Mouse (Mus musculus) frontal cortex, adult (tissue): ENCODE results near the gene Plxna1.
A peak's percentile ranks its signal among the peaks of the same experiment; 100 is the strongest.

Source experiments
- ATAC-seq: cut with Nextera tagmentation; 2 replicates; pipeline ENCODE4 v1.9.2; 2017; ENCODE audit warnings: mild to moderate bottlenecking, moderate library complexity, mixed read lengths; ENCODE audit not compliant: low TSS enrichment

The Plxna1 gene

DNA sequence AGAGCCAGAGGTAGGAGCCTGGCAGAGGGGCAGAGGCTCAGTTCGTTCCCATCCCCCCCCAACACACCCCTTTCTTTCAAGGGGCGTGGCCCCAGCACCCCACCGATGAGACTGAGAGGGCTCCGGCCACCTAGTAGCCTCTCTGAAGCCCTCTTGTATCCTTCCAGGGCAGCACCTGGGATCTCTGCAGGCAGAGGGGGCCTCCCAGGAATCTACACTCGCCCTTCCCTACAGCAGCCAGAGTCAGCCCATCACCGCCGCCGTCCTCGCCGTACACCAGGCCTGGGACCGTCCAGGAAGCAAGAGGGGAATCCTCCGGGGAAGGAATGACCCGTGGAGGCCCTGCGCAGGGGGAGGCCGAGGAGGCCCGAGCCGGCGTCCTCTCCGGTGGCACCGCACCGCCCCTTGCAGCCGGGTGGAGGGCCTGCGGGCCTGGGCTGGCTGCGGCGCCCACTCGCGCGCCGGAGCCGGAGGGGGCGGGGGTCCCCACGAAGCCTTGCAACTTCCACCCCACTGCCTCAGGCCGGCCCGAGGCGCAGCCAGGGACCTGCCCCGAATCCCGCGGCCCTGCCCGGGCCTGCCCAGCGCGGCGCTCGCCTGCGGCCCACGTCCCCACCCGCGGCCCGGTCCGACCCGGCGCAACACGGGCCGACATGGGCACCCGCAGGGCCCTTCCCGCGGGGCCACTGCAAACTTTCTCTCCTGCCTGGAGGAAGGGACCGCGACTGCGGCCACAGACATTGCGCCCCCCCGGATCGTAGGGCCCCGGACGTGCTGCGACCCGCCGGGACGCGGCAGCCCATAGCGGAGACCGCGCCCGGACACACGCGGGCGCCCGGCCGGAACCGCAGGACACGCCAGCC lies 771 bp downstream of the Plxna1 start:
- ATAC-seq, result peak; percentile 13; the same call in 1 of the 2 replicates

GRCm38 (mm10) chr6:89360709-89361417 lies 1.6 kb downstream of the Plxna1 start:
- ATAC-seq, result no peak

DNA sequence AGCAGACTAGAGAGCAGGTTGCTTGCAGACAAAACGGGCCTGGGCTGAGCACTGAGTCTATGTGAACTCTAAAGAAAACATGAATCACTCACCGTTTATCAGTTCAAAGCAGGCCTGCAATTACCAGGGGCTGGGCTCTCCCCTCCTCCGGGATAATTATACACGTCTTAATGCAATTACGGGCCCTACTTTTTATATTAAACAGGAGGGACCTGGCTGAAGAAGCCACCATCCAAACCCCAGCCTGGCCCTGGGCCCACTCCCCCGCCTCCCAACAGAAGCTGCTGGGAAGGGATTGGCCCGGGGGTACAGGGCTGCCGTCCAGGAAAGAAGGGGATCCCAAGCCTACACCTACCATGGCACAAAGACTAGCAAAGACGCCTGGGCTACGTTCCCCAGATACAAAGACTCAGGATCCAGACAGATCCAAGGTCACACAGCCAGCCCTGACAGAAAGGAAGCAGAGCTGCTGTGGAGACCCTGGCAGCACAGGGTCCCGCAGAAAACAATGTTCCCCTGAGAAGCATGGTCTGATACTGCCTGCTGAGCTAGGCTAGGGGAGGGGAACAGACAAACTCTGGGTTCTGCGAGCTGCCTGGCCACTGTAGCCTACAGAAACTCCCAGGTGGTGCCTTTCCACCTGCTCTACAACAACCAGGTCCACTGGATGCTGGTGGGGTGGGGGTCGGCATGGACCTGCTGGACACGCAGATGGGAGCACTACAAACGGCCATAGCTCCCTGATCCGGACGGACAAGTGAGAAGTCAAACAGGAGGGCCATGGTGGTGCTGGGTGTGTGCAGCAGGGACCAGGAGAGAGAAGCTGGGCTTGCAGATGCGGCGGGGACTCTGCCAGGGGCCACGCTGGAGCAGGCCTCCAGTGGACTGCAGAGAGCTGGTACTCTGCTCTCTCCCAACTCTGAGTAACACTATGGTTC lies 2.4 kb downstream of the Plxna1 start:
- no peak for ATAC-seq

GRCm38 (mm10) chr6:89359192-89359591 lies 3.2 kb downstream of the Plxna1 start:
- ATAC-seq, result no peak

- ATAC-seq, result peak; percentile 69
These were observed 6.8 kb downstream of the Plxna1 start for GRCm38 (mm10) chr6:89355661-89356060.

DNA sequence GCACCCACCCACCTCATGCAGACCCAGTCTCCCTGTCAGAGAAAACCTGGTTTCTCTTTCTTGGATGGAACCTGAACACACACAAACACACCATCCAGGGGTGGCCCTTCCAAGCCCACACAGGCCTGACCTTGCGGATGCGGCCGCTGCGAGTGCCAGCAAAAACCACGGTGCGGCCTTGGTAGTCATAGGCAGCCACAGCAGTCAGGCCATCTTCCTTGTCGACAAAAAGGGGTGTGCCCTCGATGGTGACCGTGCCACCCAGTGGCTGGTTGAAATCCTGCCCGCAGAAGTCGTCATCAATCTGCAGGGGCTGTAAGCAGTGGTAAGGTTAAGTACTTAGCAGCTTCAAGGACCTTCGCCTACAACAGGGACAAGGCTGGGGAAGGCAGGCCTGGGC lies 7.7 kb downstream of the Plxna1 start:
- ATAC-seq, result no peak

- ATAC-seq, result no peak
These were observed 8.3 kb downstream of the Plxna1 start for GRCm38 (mm10) chr6:89354076-89354475.

GRCm38 (mm10) chr6:89353101-89353500 lies 9.3 kb downstream of the Plxna1 start:
- ATAC-seq, result no peak

DNA sequence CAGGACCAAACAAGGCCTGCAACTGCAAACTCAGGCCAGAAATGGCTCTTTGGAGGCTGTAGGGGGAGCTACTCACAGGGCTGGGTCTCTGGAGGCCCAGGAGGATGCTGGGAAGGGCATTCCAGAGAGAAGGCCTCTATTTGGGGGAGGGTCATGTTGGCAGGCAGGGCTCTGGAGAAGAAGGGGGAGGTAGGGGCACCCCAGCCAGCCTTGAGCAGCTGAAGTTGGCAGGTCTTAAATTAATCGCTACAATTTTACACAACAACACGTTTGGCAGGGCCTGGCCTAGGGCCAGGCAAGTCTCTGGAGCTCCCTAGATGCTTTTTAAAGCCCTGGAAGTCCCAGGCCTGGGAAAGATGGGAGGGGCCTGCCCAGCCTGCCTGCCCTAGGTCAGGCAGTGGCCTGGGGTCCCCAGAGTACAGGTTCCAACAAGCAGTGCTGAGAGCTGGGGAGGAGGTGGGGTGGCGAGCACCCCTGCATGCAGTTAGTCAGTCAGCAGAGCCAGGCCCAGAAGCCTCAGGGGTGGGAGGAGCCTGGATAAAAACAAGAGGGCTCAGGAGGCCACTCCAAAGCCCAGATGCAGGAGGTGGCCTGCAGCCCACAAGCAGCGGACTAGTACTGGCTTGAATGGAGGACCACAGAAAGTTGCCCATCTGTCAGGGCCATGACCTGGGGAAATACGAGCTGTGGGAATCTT lies 10.8 kb downstream of the Plxna1 start:
- ATAC-seq, result peak; percentile 23

- ATAC-seq, result no peak
These were observed 11.9 kb downstream of the Plxna1 start for GRCm38 (mm10) chr6:89350520-89350919.

DNA sequence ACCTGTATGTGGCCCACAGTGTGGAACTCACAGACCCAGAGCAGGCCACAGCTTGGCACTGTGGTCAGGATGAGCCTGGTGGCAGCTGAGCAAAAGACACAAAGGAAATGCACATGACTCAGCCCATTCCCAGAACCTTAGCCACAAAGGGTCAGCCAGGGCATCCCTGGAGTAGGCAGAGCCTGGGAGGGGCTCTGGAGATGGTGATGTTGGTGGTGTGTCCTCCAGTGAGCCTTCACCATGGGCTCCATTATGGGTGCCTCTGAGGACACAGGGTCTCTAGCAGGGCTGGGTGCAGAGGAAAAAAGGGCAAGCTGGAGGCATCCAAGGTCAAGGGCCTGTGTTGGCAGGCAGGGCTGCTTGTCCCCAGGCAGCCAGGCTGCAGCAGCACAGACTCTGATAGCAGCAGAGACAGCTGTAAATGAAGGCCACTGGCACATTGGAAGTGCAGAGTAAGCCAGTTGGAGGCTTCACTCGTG lies 12.3 kb downstream of the Plxna1 start:
- 0 out of 2 replicates have a peak, but pooled peaks have one; percentile 2 for ATAC-seq

- 0 out of 2 replicates have a peak, but pooled peaks have one; percentile 10 for ATAC-seq
These were observed 14.1 kb downstream of the Plxna1 start for GRCm38 (mm10) chr6:89348363-89348762.

DNA sequence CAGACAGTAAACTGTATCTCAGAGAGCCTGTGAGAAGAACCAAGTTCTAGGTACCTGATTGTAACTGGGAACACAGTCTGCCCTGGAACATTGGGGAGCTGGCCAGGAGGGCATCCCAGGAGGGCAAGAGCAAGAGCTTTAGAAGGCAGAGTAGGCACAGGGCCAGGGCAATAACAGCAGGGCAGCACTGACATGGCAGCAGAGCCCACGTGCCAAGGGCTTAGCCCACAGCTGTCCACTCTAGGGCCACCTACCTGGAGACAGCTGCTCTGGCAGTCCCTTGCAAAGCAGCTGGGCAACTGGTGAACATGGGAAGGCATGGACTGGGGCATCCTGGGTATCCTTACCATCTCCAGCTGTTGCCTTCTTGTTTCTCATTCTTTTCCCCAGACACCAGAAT lies 14.6 kb downstream of the Plxna1 start:
- no peak for ATAC-seq

- no peak for ATAC-seq
These were observed 16.6 kb downstream of the Plxna1 start for GRCm38 (mm10) chr6:89345855-89346254.

GRCm38 (mm10) chr6:89345486-89345785 lies 17.0 kb downstream of the Plxna1 start:
- ATAC-seq, result peak; percentile 36; the same call in 1 of the 2 replicates

- ATAC-seq, result peak; percentile 28; the same call in 1 of the 2 replicates
These were observed 17.6 kb downstream of the Plxna1 start for GRCm38 (mm10) chr6:89344613-89345485.

GRCm38 (mm10) chr6:89341981-89342380 lies 20.4 kb downstream of the Plxna1 start:
- ATAC-seq, result no peak

DNA sequence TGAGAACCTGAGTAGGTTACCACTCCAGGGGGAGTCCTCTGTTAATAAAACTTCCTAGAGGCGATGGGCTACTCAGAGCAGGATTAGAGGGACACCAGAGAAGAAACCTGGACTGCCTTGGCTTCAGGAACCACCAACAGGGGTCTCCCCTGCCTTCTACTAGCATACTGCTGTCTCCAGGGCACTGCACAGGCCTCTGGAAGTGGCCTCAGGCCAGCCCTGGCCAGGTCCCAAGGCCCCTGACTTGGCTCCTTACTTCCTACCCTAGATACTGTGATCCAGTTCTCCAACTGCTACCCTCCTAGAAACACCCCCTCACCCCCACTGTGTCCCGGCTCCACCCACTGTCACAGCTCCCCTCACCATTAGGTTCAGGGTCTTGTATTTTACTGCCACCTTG lies 23.0 kb downstream of the Plxna1 start:
- ATAC-seq, result no peak

- ATAC-seq, result no peak
These were observed 23.7 kb downstream of the Plxna1 start for GRCm38 (mm10) chr6:89338733-89339132.

- ATAC-seq, result peak; percentile 60
These were observed 24.8 kb downstream of the Plxna1 start for GRCm38 (mm10) chr6:89337574-89337973.
